Mouse (Mus musculus) G1E (cell line): ENCODE results near the gene Akap6. TPM values are rescaled to one million over a fixed set of nuclear protein-coding genes. Genes with fewer than 3 reads are reported as not detected.

Source experiments
- ATAC-seq: 2 replicates; pipeline ENCODE4 v1.8.0; 2016; ENCODE audit warnings: mild to moderate bottlenecking; ENCODE audit not compliant: insufficient number of reproducible peaks, poor library complexity, low FRiP score, severe bottlenecking; ENCODE audit errors: extremely low read depth
- DNase-seq: peaks from one replicate; pipeline ENCODE4 v3.0.0; 2012; ENCODE audit warnings: low spot score
- H3K27me3 ChIP-seq: 2 replicates; pipeline ENCODE4 v1.6.1; 2012; ENCODE audit warnings: mild to moderate bottlenecking, low read length, inconsistent platforms; ENCODE audit not compliant: insufficient read depth
- H3K36me3 ChIP-seq: replicated peaks from 2 replicates; pipeline ENCODE3; 2012; ENCODE audit warnings: mild to moderate bottlenecking, inconsistent platforms
- H3K4me1 ChIP-seq: 2 replicates; pipeline ENCODE4 v1.6.1; 2012; ENCODE audit warnings: low read depth, low read length, inconsistent platforms, mixed read lengths; ENCODE audit not compliant: insufficient read depth
- H3K4me3 ChIP-seq: 2 replicates; pipeline ENCODE4 v1.5.1; 2012; ENCODE audit warnings: low read depth, mild to moderate bottlenecking, inconsistent platforms, low read length, moderate library complexity, mixed read lengths
- H3K9me3 ChIP-seq: replicated peaks from 2 replicates; pipeline ENCODE4 v1.6.1; 2012; ENCODE audit warnings: inconsistent platforms
- CTCF ChIP-seq: IDR thresholded peaks from 2 replicates; pipeline ENCODE4 v1.5.1; 2012; ENCODE audit warnings: low read depth, low read length, inconsistent platforms, mixed read lengths
- GATA1 ChIP-seq: IDR thresholded peaks from 2 replicates; pipeline ENCODE4 v1.6.1; 2012; ENCODE audit warnings: borderline replicate concordance, low read length, inconsistent platforms, mixed read lengths
- GATA2 ChIP-seq: IDR thresholded peaks from 2 replicates; pipeline ENCODE4 v1.6.1; 2012; ENCODE audit warnings: low read depth, low read length, inconsistent platforms, borderline replicate concordance
- POLR2AphosphoS5 ChIP-seq: IDR thresholded peaks from 2 replicates; pipeline ENCODE4 v1.6.1; 2012; ENCODE audit warnings: low read depth, low read length, inconsistent platforms; ENCODE audit not compliant: insufficient replicate concordance
- TAL1 ChIP-seq: conservative IDR thresholded peaks from 2 replicates; pipeline ENCODE4 v1.6.1; 2012; ENCODE audit warnings: low read depth, low read length, inconsistent platforms, mixed read lengths
- polyA plus RNA-seq: library from polyadenylated mRNA; stranded (reverse); fragments of >175 nt; gene quantifications from 2 replicates; pipeline ENCODE4 v1.2.3, GENCODE M21; 2012
- total RNA-seq, 2 experiments: library from RNA; stranded (forward) in 1 of 2; stranded (reverse) in 1 of 2; fragments of 200-1000 nt in 1 of 2; fragments of >200 nt in 1 of 2; fragmentation: Nextera tagmentation in 1 of 2; gene quantifications; 2 replicates each; pipeline ENCODE4 v1.2.3; 2014 to 2017

Akap6 gene
- total and polyA plus RNA-seq, 3 experiments = 0.11 TPM; not detected in 2

GRCm38 (mm10) chr12:52944949-52945348 lies 245.8 kb downstream of the Akap6 start:
- no peak for DNase-seq
- peaks cover 33% of the 10 kb centered on the region for H3K9me3 ChIP-seq
- no peaks in the 10 kb centered on the region for H3K36me3 ChIP-seq
- no peak for ATAC-seq
- TF ChIP-seq GATA2 = no peak
- no peak for TF ChIP-seq POLR2AphosphoS5
- no peak for TF ChIP-seq GATA1
- TF ChIP-seq CTCF = no peak
- TF ChIP-seq TAL1 = no peak
- H3K4me1 ChIP-seq = no peaks in the 10 kb centered on the region
- no peak overlapping the region for H3K4me3 ChIP-seq
- H3K27me3 ChIP-seq = no peaks in the 10 kb centered on the region

DNA sequence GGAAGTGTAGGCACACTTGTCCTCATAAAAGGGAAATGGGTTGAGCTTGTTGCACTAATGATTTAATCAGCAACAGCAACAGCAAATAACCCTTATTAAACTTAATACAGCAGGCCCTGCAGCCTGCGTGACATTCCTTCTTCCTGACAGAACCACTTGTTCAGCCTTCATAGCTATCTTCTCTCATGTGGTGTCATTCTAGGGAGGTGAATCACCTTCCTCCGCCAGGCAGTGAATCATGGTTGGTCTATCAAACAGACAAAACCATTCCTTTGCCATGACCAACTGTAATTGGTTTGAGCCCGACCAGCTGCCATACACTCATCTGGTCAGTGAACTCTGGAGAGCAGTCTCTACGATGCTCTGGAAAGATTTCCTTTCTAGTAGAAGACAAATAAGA lies 251.5 kb downstream of the Akap6 start:
- H3K27me3 ChIP-seq = no peaks in the 10 kb centered on the region
- DNase-seq = no peak
- H3K4me3 ChIP-seq = no peak overlapping the region
- H3K36me3 ChIP-seq = no peaks in the 10 kb centered on the region
- no peak for ATAC-seq
- TF ChIP-seq CTCF (no peak), POLR2AphosphoS5 (no peak), GATA2 (no peak), GATA1 (no peak), TAL1 (no peak)
- H3K4me1 ChIP-seq = no peaks in the 10 kb centered on the region
- H3K9me3 ChIP-seq = peaks cover 20% of the 10 kb centered on the region

GRCm38 (mm10) chr12:52957587-52957986 lies 258.4 kb downstream of the Akap6 start:
- Histone ChIP-seq H3K36me3 (no peaks in the 10 kb centered on the region), H3K4me3 (no peak overlapping the region), H3K9me3 (peaks cover 15% of the 10 kb centered on the region), H3K27me3 (no peaks in the 10 kb centered on the region), H3K4me1 (no peaks in the 10 kb centered on the region)
- DNase-seq (no peak), ATAC-seq (no peak)
- TF ChIP-seq CTCF (no peak), TAL1 (no peak), GATA2 (no peak), GATA1 (no peak), POLR2AphosphoS5 (no peak)

GRCm38 (mm10) chr12:52957994-52958393 lies 258.8 kb downstream of the Akap6 start:
- Histone ChIP-seq H3K4me3 (no peak overlapping the region), H3K4me1 (no peaks in the 10 kb centered on the region), H3K9me3 (peaks cover 13% of the 10 kb centered on the region), H3K36me3 (no peaks in the 10 kb centered on the region), H3K27me3 (no peaks in the 10 kb centered on the region)
- no peak for DNase-seq
- no peak for TF ChIP-seq TAL1
- no peak for TF ChIP-seq POLR2AphosphoS5
- no peak for TF ChIP-seq CTCF
- TF ChIP-seq GATA1 = no peak
- no peak for TF ChIP-seq GATA2
- no peak for ATAC-seq

DNA sequence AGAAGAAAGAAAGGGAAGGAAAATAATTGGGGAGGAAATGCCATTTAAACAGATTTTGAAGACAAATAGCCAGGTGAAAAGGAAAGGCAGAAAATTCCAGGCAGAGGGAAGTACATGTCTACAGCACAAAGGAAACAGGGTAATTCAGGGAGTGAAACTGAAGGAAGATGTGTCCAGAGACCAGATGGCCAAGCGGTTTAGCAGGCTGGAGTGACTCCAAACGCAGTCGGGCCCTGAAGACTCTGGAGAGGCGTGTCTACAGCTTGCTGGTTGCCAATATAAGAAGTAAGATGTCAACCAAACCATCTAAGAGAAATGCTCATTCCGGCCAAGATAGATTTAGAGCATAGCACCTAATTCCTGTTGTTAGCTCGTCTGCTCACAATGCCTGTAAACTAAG lies 292.6 kb downstream of the Akap6 start:
- no peak for TF ChIP-seq POLR2AphosphoS5
- TF ChIP-seq CTCF = no peak
- no peak for TF ChIP-seq GATA2
- TF ChIP-seq GATA1 = no peak
- TF ChIP-seq TAL1 = no peak
- no peak for DNase-seq
- no peaks in the 10 kb centered on the region for H3K27me3 ChIP-seq
- no peaks in the 10 kb centered on the region for H3K4me1 ChIP-seq
- peaks cover 18% of the 10 kb centered on the region for H3K9me3 ChIP-seq
- no peak overlapping the region for H3K4me3 ChIP-seq
- no peak for ATAC-seq
- no peaks in the 10 kb centered on the region for H3K36me3 ChIP-seq

- TF ChIP-seq TAL1 (no peak), GATA2 (no peak), GATA1 (no peak), CTCF (no peak)
- peaks cover 20% of the 10 kb centered on the region for H3K9me3 ChIP-seq
- H3K27me3 ChIP-seq = no peaks in the 10 kb centered on the region
- H3K4me1 ChIP-seq = no peaks in the 10 kb centered on the region
- DNase-seq = no peak
- H3K4me3 ChIP-seq = no peak overlapping the region
- ATAC-seq = no peak
- H3K36me3 ChIP-seq = no peaks in the 10 kb centered on the region
These were observed 313.2 kb downstream of the Akap6 start for GRCm38 (mm10) chr12:53012336-53012735.

DNA sequence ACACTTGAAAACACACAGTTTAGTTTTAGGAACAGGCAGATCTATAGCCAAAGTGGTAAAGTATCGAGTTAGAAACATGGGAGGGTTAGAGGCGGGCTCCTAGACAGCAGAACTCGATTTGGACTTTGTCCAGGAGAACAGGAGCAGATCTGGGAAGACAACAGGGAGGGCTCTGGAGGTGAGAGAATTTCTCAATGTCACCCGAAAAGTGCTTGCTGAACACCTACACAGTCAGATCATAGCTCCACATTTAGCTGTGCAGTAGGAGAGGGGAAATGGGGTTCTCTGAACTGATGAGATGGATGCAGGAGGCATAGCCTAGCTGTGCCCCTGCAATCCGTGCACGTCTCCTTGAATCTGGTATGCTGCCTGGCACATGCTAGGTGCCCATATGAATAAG lies 315.4 kb downstream of the Akap6 start:
- Histone ChIP-seq H3K4me3 (no peak overlapping the region), H3K36me3 (no peaks in the 10 kb centered on the region), H3K9me3 (peaks cover 16% of the 10 kb centered on the region), H3K27me3 (no peaks in the 10 kb centered on the region), H3K4me1 (no peaks in the 10 kb centered on the region)
- ATAC-seq = no peak
- no peak for TF ChIP-seq CTCF
- no peak for TF ChIP-seq GATA1
- no peak for TF ChIP-seq POLR2AphosphoS5
- TF ChIP-seq TAL1 = no peak
- TF ChIP-seq GATA2 = no peak
- DNase-seq = no peak
